Mouse (Mus musculus): ENCODE data around the gene Zfp607a.
A peak's percentile ranks its signal among the peaks of the same experiment; 100 is the strongest.
"Not testable (repeated sequence)": the region's sequence is repeated elsewhere in the genome, so short reads cannot be mapped to it uniquely, and the experiment has no call there.

Zfp607a gene

GRCm38 (mm10) chr7:27857227-27857626 lies at the start of gene Zfp607a:
Gene Zfp607a (plus strand): TSS chr7:27857527.
- no peak for DNase-seq (ENCODE audit: low spot score)

- DNase-seq (ENCODE audit: low spot score) = no peak
These were observed 38.7 kb upstream of the Zfp607a start for GRCm38 (mm10) chr7:27818526-27819110.

GRCm38 (mm10) chr7:27822611-27823010 lies 34.7 kb upstream of the Zfp607a start:
- DNase-seq (ENCODE audit: low spot score) = no peak

- no peak for DNase-seq (ENCODE audit: low spot score)
These were observed 23.2 kb upstream of the Zfp607a start for GRCm38 (mm10) chr7:27834131-27834530.

- DNase-seq (ENCODE audit: low spot score) = peak; percentile 16
These were observed 19.4 kb upstream of the Zfp607a start for GRCm38 (mm10) chr7:27837896-27838295.

GRCm38 (mm10) chr7:27838323-27839249 lies 18.7 kb upstream of the Zfp607a start, which contains the start of gene Zfp59:
Gene Zfp59 (plus strand): TSS chr7:27838607.
- peak; percentile 89 for DNase-seq (ENCODE audit: low spot score)

GRCm38 (mm10) chr7:27839596-27839995 lies 17.7 kb upstream of the Zfp607a start:
- DNase-seq (ENCODE audit: low spot score) = no peak

- no peak for DNase-seq (ENCODE audit: low spot score)
These were observed 17.2 kb upstream of the Zfp607a start for GRCm38 (mm10) chr7:27840104-27840503.

GRCm38 (mm10) chr7:27859301-27860251 lies 2.2 kb downstream of the Zfp607a start:
- DNase-seq (ENCODE audit: low spot score) = no peak

- DNase-seq (ENCODE audit: low spot score) = peak; percentile 13
These were observed 3.3 kb downstream of the Zfp607a start for GRCm38 (mm10) chr7:27860396-27861235.

- not testable (repeated sequence) for DNase-seq (ENCODE audit: low spot score)
These were observed 5.3 kb downstream of the Zfp607a start for GRCm38 (mm10) chr7:27862578-27862977.

GRCm38 (mm10) chr7:27881721-27882120 lies 24.4 kb downstream of the Zfp607a start:
- DNase-seq (ENCODE audit: low spot score) = no peak

GRCm38 (mm10) chr7:27900601-27901000 lies 43.3 kb downstream of the Zfp607a start:
- DNase-seq (ENCODE audit: low spot score) = no peak

- no peak for DNase-seq (ENCODE audit: low spot score)
These were observed 47.9 kb downstream of the Zfp607a start for GRCm38 (mm10) chr7:27905061-27905848.

GRCm38 (mm10) chr7:27910952-27911351 lies 53.6 kb downstream of the Zfp607a start:
- not testable (repeated sequence) for DNase-seq (ENCODE audit: low spot score)

- DNase-seq (ENCODE audit: low spot score) = not testable (repeated sequence)
These were observed 69.7 kb downstream of the Zfp607a start for GRCm38 (mm10) chr7:27927041-27927440.

GRCm38 (mm10) chr7:27928818-27929695 lies 71.7 kb downstream of the Zfp607a start, which contains the start of gene Zfp974:
Gene Zfp974 (minus strand): TSS chr7:27929460.
- peak; percentile 64 for DNase-seq (ENCODE audit: low spot score)

Data from MN1 (cell line).